Mouse (Mus musculus) olfactory bulb, adult 2 months (tissue): ENCODE measurements at regions not wholly inside any gene's neighbourhood (a gene's known extent, or its start where the extent isn't known, plus 50 kb on each side); places are given as distances from the start of the nearest gene placed in this dataset.

Source experiments
- CTCF ChIP-seq: fragments of 200-500 bp; IDR thresholded peaks from 2 replicates; pipeline ENCODE4 v1.5.1; 2012; ENCODE audit warnings: low read depth, mild to moderate bottlenecking, low read length, moderate library complexity; ENCODE audit not compliant: insufficient read depth
- POLR2A ChIP-seq: fragments of 200-500 bp; IDR thresholded peaks from 2 replicates; pipeline ENCODE4 v1.6.1; 2012; ENCODE audit warnings: mild to moderate bottlenecking, low read depth, low read length, moderate library complexity; ENCODE audit not compliant: insufficient read depth

- TF ChIP-seq CTCF (no peak), POLR2A (no peak)
Measured at GRCm38 (mm10) chr3:143952289-143952688, 252.7 kb downstream of the Lmo4 start.
